Mouse (Mus musculus): ENCODE results near the gene Efna4.

- no peak for TF ChIP-seq CTCF (IDR thresholded peaks at IDR 0.05; ENCODE audit: low read depth)
- TF ChIP-seq EP300 (IDR thresholded peaks at IDR 0.05; ENCODE audit: low read depth), result no peak
Measured at GRCm38 (mm10) chr3:89382033-89382882, 44.4 kb upstream of the Efna4 start.

Data from liver, embryonic 14.5 days (tissue).